Mouse (Mus musculus): ENCODE measurements around the gene Gm45716. TPM values are rescaled to one million over a fixed set of nuclear protein-coding genes. Genes with fewer than 3 reads are reported as not detected.

Gm45716 gene
- polyA plus RNA-seq, 1 experiment from 2014 or later, result 3.7 TPM

- Histone ChIP-seq H3K4me3 (replicated peaks) (no peak overlapping the region), H3K9ac (no peak overlapping the region), H3K9me3 (replicated peaks) (no peaks in the 10 kb centered on the region), H3K4me2 (no peak overlapping the region), H3K36me3 (replicated peaks) (no peaks in the 10 kb centered on the region), H3K4me1 (replicated peaks) (no peaks in the 10 kb centered on the region), H3K27ac (replicated peaks) (no peak overlapping the region), H3K27me3 (no peaks in the 10 kb centered on the region)
- ATAC-seq (ENCODE audit: insufficient read depth), result no peak
- 52% methylated on average over 4 of the region's 4 CpGs for WGBS (ENCODE audit: insufficient replicate concordance)
Measured at GRCm38 (mm10) chr11:90284623-90285022, 97.1 kb downstream of the Gm45716 start.

GRCm38 (mm10) chr11:90286550-90287154, 99.2 kb downstream of the Gm45716 start:
- 50% methylated on average over 6 of the region's 6 CpGs for WGBS (ENCODE audit: insufficient replicate concordance)
- H3K4me1 ChIP-seq (replicated peaks), result no peaks in the 10 kb centered on the region
- no peak overlapping the region for H3K9ac ChIP-seq
- no peak overlapping the region for H3K4me3 ChIP-seq (replicated peaks)
- H3K36me3 ChIP-seq (replicated peaks), result no peaks in the 10 kb centered on the region
- H3K27me3 ChIP-seq, result no peaks in the 10 kb centered on the region
- H3K9me3 ChIP-seq (replicated peaks), result no peaks in the 10 kb centered on the region
- H3K27ac ChIP-seq (replicated peaks), result no peak overlapping the region
- H3K4me2 ChIP-seq, result no peak overlapping the region
- ATAC-seq (ENCODE audit: insufficient read depth), result no peak; the same call in 1 of the 2 replicates

- Histone ChIP-seq H3K9me3 (replicated peaks) (no peaks in the 10 kb centered on the region), H3K9ac (no peak overlapping the region), H3K4me3 (replicated peaks) (no peak overlapping the region), H3K27ac (replicated peaks) (no peak overlapping the region), H3K4me1 (replicated peaks) (no peaks in the 10 kb centered on the region), H3K36me3 (replicated peaks) (no peaks in the 10 kb centered on the region), H3K27me3 (no peaks in the 10 kb centered on the region), H3K4me2 (no peak overlapping the region)
- WGBS (ENCODE audit: insufficient replicate concordance), result 68% methylated on average over 4 of the region's 4 CpGs
- ATAC-seq (ENCODE audit: insufficient read depth), result no peak
Measured at GRCm38 (mm10) chr11:90291156-90291555, 103.7 kb downstream of the Gm45716 start.

GRCm38 (mm10) chr11:90292766-90293165, 105.3 kb downstream of the Gm45716 start:
- no peak for ATAC-seq (ENCODE audit: insufficient read depth)
- H3K27me3 ChIP-seq, result no peaks in the 10 kb centered on the region
- no peaks in the 10 kb centered on the region for H3K9me3 ChIP-seq (replicated peaks)
- no peak overlapping the region for H3K9ac ChIP-seq
- H3K4me1 ChIP-seq (replicated peaks), result no peaks in the 10 kb centered on the region
- H3K27ac ChIP-seq (replicated peaks), result no peak overlapping the region
- no peaks in the 10 kb centered on the region for H3K36me3 ChIP-seq (replicated peaks)
- H3K4me3 ChIP-seq (replicated peaks), result no peak overlapping the region
- H3K4me2 ChIP-seq, result no peak overlapping the region

- H3K4me2 ChIP-seq, result no peak overlapping the region
- no peak overlapping the region for H3K27ac ChIP-seq (replicated peaks)
- ATAC-seq (ENCODE audit: insufficient read depth), result no peak
- H3K9ac ChIP-seq, result no peak overlapping the region
- H3K9me3 ChIP-seq (replicated peaks), result no peaks in the 10 kb centered on the region
- H3K27me3 ChIP-seq, result no peaks in the 10 kb centered on the region
- no peaks in the 10 kb centered on the region for H3K36me3 ChIP-seq (replicated peaks)
- no peaks in the 10 kb centered on the region for H3K4me1 ChIP-seq (replicated peaks)
- 54% methylated on average over 2 of the region's 2 CpGs for WGBS (ENCODE audit: insufficient replicate concordance)
- no peak overlapping the region for H3K4me3 ChIP-seq (replicated peaks)
Measured at GRCm38 (mm10) chr11:90294622-90295021, 107.1 kb downstream of the Gm45716 start.

Other genes starting within 250 kb of the Gm45716 start
- 13.6 and 15.1 TPM in 2 replicates for gene Pctp, start 184.8 kb upstream of the Gm45716 start, polyA plus RNA-seq (2015; fragmentation: Nextera tagmentation; extraction: Ambion mirVana)
- 0.44 and 0.48 TPM in 2 replicates for gene Tmem100, start 157.3 kb upstream of the Gm45716 start, polyA plus RNA-seq (2015; fragmentation: Nextera tagmentation; extraction: Ambion mirVana)
- gene Mmd, start 61.8 kb downstream of the Gm45716 start, polyA plus RNA-seq (2015; fragmentation: Nextera tagmentation; extraction: Ambion mirVana), result 10.4 and 10.5 TPM in 2 replicates
- gene Hlf, start 203.2 kb downstream of the Gm45716 start, polyA plus RNA-seq (2015; fragmentation: Nextera tagmentation; extraction: Ambion mirVana), result 5.0 TPM in 2 replicates

Data from liver, embryonic 15.5 days (tissue).